Mouse (Mus musculus): ENCODE results near the gene Tmem168.

GRCm38 (mm10) chr6:13555266-13555665 is 52.6 kb downstream of the Tmem168 start:
- TF ChIP-seq POLR2A (IDR thresholded peaks at IDR 0.05; ENCODE audit: borderline replicate concordance, extremely low read depth, low read depth, low read length) (no peak), CTCF (IDR thresholded peaks at IDR 0.05; ENCODE audit: insufficient read depth, low read length) (no peak)
